Mouse (Mus musculus): ENCODE measurements around the gene Slc15a2. TPM values are rescaled to one million over a fixed set of nuclear protein-coding genes. Genes with fewer than 3 reads are reported as not detected.

Gene Slc15a2
- 7.0 and 7.9 TPM in 2 replicates for polyA plus RNA-seq (2014; fragmentation: Nextera tagmentation; extraction: Ambion mirVana)

DNA sequence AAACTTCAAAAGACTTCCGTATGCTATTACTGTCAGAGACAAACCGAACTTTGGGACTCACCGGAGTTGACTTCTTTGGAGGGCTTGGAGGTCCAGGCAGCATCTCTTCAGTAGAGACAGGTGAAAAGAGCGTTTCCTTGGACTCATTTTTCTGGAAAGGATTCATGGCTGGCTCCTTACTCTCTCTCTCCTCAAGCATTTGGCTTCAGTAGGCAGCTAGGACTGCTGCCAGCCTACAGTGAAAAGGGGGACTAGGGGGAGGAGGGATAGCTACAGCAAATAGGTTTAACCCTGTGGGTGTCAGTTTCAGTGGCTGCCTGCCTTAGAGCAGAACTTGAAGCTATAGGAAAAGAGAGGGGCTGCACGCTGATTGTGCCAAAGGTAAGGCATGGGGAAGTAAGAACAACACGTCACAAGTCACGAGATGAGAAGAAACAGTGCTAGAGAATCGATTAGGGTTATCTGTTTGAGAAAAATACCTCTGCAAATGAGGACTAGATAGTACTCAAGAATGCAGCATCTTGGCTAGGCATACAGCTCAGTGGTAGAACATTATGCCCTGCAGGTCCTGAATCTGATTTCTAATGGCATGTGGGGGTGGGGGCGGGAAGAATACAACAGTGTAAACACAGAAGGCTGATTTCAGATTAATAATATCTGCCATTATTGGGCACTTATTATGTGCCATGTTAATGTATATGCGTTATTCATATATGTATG, at the start of gene Slc15a2:
Slc15a2 (minus strand) TSS at position 369 of the 720 bp plus-strand sequence.
- Histone ChIP-seq H3K4me1 (ENCODE audit: control insufficient read depth, insufficient read depth, low read length) (no peaks in the 10 kb centered on the region), H3K9me3 (ENCODE audit: control insufficient read depth, low read depth, low read length) (no peaks in the 10 kb centered on the region), H3K36me3 (ENCODE audit: control insufficient read depth, insufficient read depth, low read length) (no peaks in the 10 kb centered on the region), H3K9ac (replicated peaks; ENCODE audit: low read depth, low read length) (no peak within 1 kb of the TSS), H3K4me3 (ENCODE audit: low read depth, low read length) (no peak within 1 kb of the TSS; the same call in 1 of the 2 replicates), H3K27ac (ENCODE audit: low read length) (no peak within 1 kb of the TSS), H3K27me3 (ENCODE audit: control insufficient read depth, insufficient read depth, low read length) (no peaks in the 10 kb centered on the region), H3K4me2 (replicated peaks; ENCODE audit: low read depth, low read length) (no peak within 1 kb of the TSS; the same call in 1 of the 2 replicates)
- 60% methylated on average over 10 of the region's 10 CpGs for WGBS
- ATAC-seq (ENCODE audit: insufficient number of reproducible peaks, insufficient read depth, low FRiP score, low read depth) = no peak

GRCm38 (mm10) chr16:36828820-36829219, 44.1 kb upstream of the Slc15a2 start:
- H3K4me1 ChIP-seq (ENCODE audit: control insufficient read depth, insufficient read depth, low read length) = no peaks in the 10 kb centered on the region
- peak overlapping the region; percentile 72 for H3K4me2 ChIP-seq (replicated peaks; ENCODE audit: low read depth, low read length)
- no peak for ATAC-seq (ENCODE audit: insufficient number of reproducible peaks, insufficient read depth, low FRiP score, low read depth)
- H3K4me3 ChIP-seq (ENCODE audit: low read depth, low read length) = peak overlapping the region; percentile 84
- H3K27ac ChIP-seq (ENCODE audit: low read length) = no peak overlapping the region
- H3K9ac ChIP-seq (replicated peaks; ENCODE audit: low read depth, low read length) = peak overlapping the region; percentile 82
- peaks cover 3% of the 10 kb centered on the region; the same call in 1 of the 2 replicates for H3K36me3 ChIP-seq (ENCODE audit: control insufficient read depth, insufficient read depth, low read length)
- no peaks in the 10 kb centered on the region for H3K27me3 ChIP-seq (ENCODE audit: control insufficient read depth, insufficient read depth, low read length)
- H3K9me3 ChIP-seq (ENCODE audit: control insufficient read depth, low read depth, low read length) = no peaks in the 10 kb centered on the region
- WGBS = 5% methylated on average over 11 of the region's 11 CpGs

- ATAC-seq (ENCODE audit: insufficient number of reproducible peaks, insufficient read depth, low FRiP score, low read depth) = peak; percentile 98
- Histone ChIP-seq H3K27ac (ENCODE audit: low read length) (peak within 1 kb of the TSS; percentile 52; the same call in 1 of the 2 replicates), H3K4me1 (ENCODE audit: control insufficient read depth, insufficient read depth, low read length) (no peaks in the 10 kb centered on the region), H3K9me3 (ENCODE audit: control insufficient read depth, low read depth, low read length) (no peaks in the 10 kb centered on the region), H3K9ac (replicated peaks; ENCODE audit: low read depth, low read length) (peak within 1 kb of the TSS; percentile 82), H3K36me3 (ENCODE audit: control insufficient read depth, insufficient read depth, low read length) (peaks cover 3% of the 10 kb centered on the region; the same call in 1 of the 2 replicates), H3K27me3 (ENCODE audit: control insufficient read depth, insufficient read depth, low read length) (no peaks in the 10 kb centered on the region), H3K4me3 (ENCODE audit: low read depth, low read length) (peak within 1 kb of the TSS; percentile 84), H3K4me2 (replicated peaks; ENCODE audit: low read depth, low read length) (peak within 1 kb of the TSS; percentile 72)
- under 1% methylated on average over 62 of the region's 64 CpGs for WGBS
These were observed 43.5 kb upstream of the Slc15a2 start, which contains the start of gene Iqcb1 for GRCm38 (mm10) chr16:36828054-36828786. Gene Iqcb1, plus strand, starts transcription at chr16:36828385.

DNA sequence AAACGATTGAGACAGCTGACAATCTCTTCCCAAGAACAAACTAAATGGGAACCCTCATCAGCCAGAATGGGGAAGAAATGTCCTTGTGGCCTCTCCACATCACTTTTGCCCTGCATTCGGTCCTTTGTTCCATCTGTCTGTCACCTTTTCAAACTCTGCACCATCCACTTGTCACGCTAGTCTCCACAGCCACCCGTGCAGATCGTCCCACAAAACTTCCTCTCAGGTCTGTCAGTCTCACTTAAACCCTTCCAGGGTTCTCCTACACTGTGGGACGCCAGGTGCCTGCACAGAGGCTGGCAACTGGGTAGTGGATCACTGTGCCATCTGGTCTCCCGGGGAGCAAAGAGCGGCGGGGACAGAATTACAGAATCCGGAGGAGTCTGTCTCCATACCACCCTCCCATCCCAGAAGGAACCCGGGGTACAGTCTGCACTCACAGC, 42.9 kb upstream of the Slc15a2 start:
- H3K27ac ChIP-seq (ENCODE audit: low read length) = no peak overlapping the region
- no peaks in the 10 kb centered on the region for H3K4me1 ChIP-seq (ENCODE audit: control insufficient read depth, insufficient read depth, low read length)
- peak; percentile 42 for ATAC-seq (ENCODE audit: insufficient number of reproducible peaks, insufficient read depth, low FRiP score, low read depth)
- H3K9ac ChIP-seq (replicated peaks; ENCODE audit: low read depth, low read length) = peak overlapping the region; percentile 82; the same call in 1 of the 2 replicates
- no peaks in the 10 kb centered on the region for H3K27me3 ChIP-seq (ENCODE audit: control insufficient read depth, insufficient read depth, low read length)
- H3K4me3 ChIP-seq (ENCODE audit: low read depth, low read length) = peak overlapping the region; percentile 84
- H3K9me3 ChIP-seq (ENCODE audit: control insufficient read depth, low read depth, low read length) = no peaks in the 10 kb centered on the region
- WGBS = 5% methylated on average over 11 of the region's 11 CpGs
- H3K36me3 ChIP-seq (ENCODE audit: control insufficient read depth, insufficient read depth, low read length) = peaks cover 3% of the 10 kb centered on the region; the same call in 1 of the 2 replicates
- peak overlapping the region; percentile 72 for H3K4me2 ChIP-seq (replicated peaks; ENCODE audit: low read depth, low read length)

GRCm38 (mm10) chr16:36821474-36821873, 36.7 kb upstream of the Slc15a2 start:
- Histone ChIP-seq H3K27ac (ENCODE audit: low read length) (no peak overlapping the region), H3K4me3 (ENCODE audit: low read depth, low read length) (no peak overlapping the region), H3K4me2 (replicated peaks; ENCODE audit: low read depth, low read length) (no peak overlapping the region), H3K27me3 (ENCODE audit: control insufficient read depth, insufficient read depth, low read length) (no peaks in the 10 kb centered on the region), H3K9me3 (ENCODE audit: control insufficient read depth, low read depth, low read length) (no peaks in the 10 kb centered on the region), H3K36me3 (ENCODE audit: control insufficient read depth, insufficient read depth, low read length) (no peaks in the 10 kb centered on the region), H3K9ac (replicated peaks; ENCODE audit: low read depth, low read length) (no peak overlapping the region), H3K4me1 (ENCODE audit: control insufficient read depth, insufficient read depth, low read length) (peaks cover 4% of the 10 kb centered on the region; the same call in 1 of the 2 replicates)
- 4% methylated on average over 3 of the region's 3 CpGs for WGBS
- 0 out of 2 replicates have a peak, but pooled peaks have one; percentile 23 for ATAC-seq (ENCODE audit: insufficient number of reproducible peaks, insufficient read depth, low FRiP score, low read depth)

GRCm38 (mm10) chr16:36820747-36821146, 36.0 kb upstream of the Slc15a2 start:
- no peaks in the 10 kb centered on the region for H3K9me3 ChIP-seq (ENCODE audit: control insufficient read depth, low read depth, low read length)
- H3K4me1 ChIP-seq (ENCODE audit: control insufficient read depth, insufficient read depth, low read length) = peaks cover 4% of the 10 kb centered on the region; the same call in 1 of the 2 replicates
- H3K27ac ChIP-seq (ENCODE audit: low read length) = no peak overlapping the region
- no peak for ATAC-seq (ENCODE audit: insufficient number of reproducible peaks, insufficient read depth, low FRiP score, low read depth)
- no peaks in the 10 kb centered on the region for H3K27me3 ChIP-seq (ENCODE audit: control insufficient read depth, insufficient read depth, low read length)
- no peaks in the 10 kb centered on the region for H3K36me3 ChIP-seq (ENCODE audit: control insufficient read depth, insufficient read depth, low read length)
- no peak overlapping the region for H3K4me3 ChIP-seq (ENCODE audit: low read depth, low read length)
- H3K9ac ChIP-seq (replicated peaks; ENCODE audit: low read depth, low read length) = no peak overlapping the region
- WGBS = 78% methylated on average over 3 of the region's 3 CpGs
- H3K4me2 ChIP-seq (replicated peaks; ENCODE audit: low read depth, low read length) = no peak overlapping the region

DNA sequence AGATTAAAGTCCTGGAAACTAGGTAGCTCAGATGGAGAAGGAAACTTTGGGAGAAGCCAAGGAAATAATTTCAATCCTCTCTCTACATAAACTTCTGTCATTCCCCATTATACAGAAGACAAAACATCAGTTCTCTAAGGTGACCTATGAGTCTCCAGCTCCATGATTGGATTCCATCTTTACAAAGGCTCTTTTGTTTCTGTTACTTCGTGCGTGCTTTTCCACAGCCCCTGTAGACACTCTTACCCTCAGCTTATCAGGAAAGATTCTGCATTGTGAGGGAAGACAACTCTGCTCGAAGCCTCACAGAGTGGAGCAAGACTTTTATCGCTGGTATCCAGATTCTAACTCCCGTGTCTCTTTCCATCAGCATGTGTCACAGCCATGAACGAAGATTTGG, 35.3 kb upstream of the Slc15a2 start:
- no peak overlapping the region for H3K4me3 ChIP-seq (ENCODE audit: low read depth, low read length)
- H3K4me1 ChIP-seq (ENCODE audit: control insufficient read depth, insufficient read depth, low read length) = peaks cover 4% of the 10 kb centered on the region; the same call in 1 of the 2 replicates
- no peak overlapping the region for H3K27ac ChIP-seq (ENCODE audit: low read length)
- no peaks in the 10 kb centered on the region for H3K27me3 ChIP-seq (ENCODE audit: control insufficient read depth, insufficient read depth, low read length)
- H3K36me3 ChIP-seq (ENCODE audit: control insufficient read depth, insufficient read depth, low read length) = no peaks in the 10 kb centered on the region
- no peak overlapping the region for H3K4me2 ChIP-seq (replicated peaks; ENCODE audit: low read depth, low read length)
- no peak overlapping the region for H3K9ac ChIP-seq (replicated peaks; ENCODE audit: low read depth, low read length)
- ATAC-seq (ENCODE audit: insufficient number of reproducible peaks, insufficient read depth, low FRiP score, low read depth) = no peak
- no peaks in the 10 kb centered on the region for H3K9me3 ChIP-seq (ENCODE audit: control insufficient read depth, low read depth, low read length)
- 83% methylated on average over 6 of the region's 6 CpGs for WGBS

- Histone ChIP-seq H3K9ac (replicated peaks; ENCODE audit: low read depth, low read length) (no peak overlapping the region), H3K9me3 (ENCODE audit: control insufficient read depth, low read depth, low read length) (no peaks in the 10 kb centered on the region), H3K4me3 (ENCODE audit: low read depth, low read length) (no peak overlapping the region), H3K27ac (ENCODE audit: low read length) (no peak overlapping the region), H3K4me1 (ENCODE audit: control insufficient read depth, insufficient read depth, low read length) (peaks cover 4% of the 10 kb centered on the region; the same call in 1 of the 2 replicates), H3K4me2 (replicated peaks; ENCODE audit: low read depth, low read length) (no peak overlapping the region), H3K36me3 (ENCODE audit: control insufficient read depth, insufficient read depth, low read length) (no peaks in the 10 kb centered on the region), H3K27me3 (ENCODE audit: control insufficient read depth, insufficient read depth, low read length) (no peaks in the 10 kb centered on the region)
- 14% methylated on average over 7 of the region's 7 CpGs for WGBS
- peak; percentile 75; the same call in 1 of the 2 replicates for ATAC-seq (ENCODE audit: insufficient number of reproducible peaks, insufficient read depth, low FRiP score, low read depth)
These were observed 32.7 kb upstream of the Slc15a2 start for GRCm38 (mm10) chr16:36817321-36817926.

Data from stomach, embryonic 14.5 days (tissue).